Mouse (Mus musculus) cerebellum, adult 2 months (tissue): ENCODE measurements around the gene Peli2. TPM values are rescaled to one million over a fixed set of nuclear protein-coding genes. Genes with fewer than 3 reads are reported as not detected.
A peak's percentile ranks its signal among the peaks of the same experiment; 100 is the strongest.

Experiments used
- DNase-seq, 2 experiments: peaks; one replicate each; pipeline ENCODE4 v3.0.0; 2021
- H3K27ac ChIP-seq: fragments of 200-500 bp; 2 replicates; pipeline ENCODE4 v1.5.1; 2012; ENCODE audit warnings: low read length, control low read depth, inconsistent platforms; ENCODE audit not compliant: insufficient read depth
- H3K27me3 ChIP-seq: fragments of 200-500 bp; 2 replicates; pipeline ENCODE4 v1.6.1; 2012; ENCODE audit warnings: inconsistent platforms, mild to moderate bottlenecking, low read length, moderate library complexity; ENCODE audit not compliant: control insufficient read depth, insufficient read depth
- H3K4me1 ChIP-seq: fragments of 200-500 bp; 2 replicates; pipeline ENCODE4 v1.6.1; 2011; ENCODE audit warnings: low read length; ENCODE audit not compliant: control insufficient read depth, insufficient read depth
- H3K4me3 ChIP-seq: fragments of 200-500 bp; replicated peaks from 2 replicates; pipeline ENCODE3; 2011; ENCODE audit warnings: mild to moderate bottlenecking, low read depth, low read length, control low read depth; ENCODE audit not compliant: insufficient read depth
- CTCF ChIP-seq: fragments of 200-500 bp; IDR thresholded peaks from 2 replicates; pipeline ENCODE4 v1.5.1; 2011; ENCODE audit warnings: low read depth, mild to moderate bottlenecking, control low read depth, low read length, moderate library complexity, borderline replicate concordance; ENCODE audit not compliant: insufficient read depth
- POLR2A ChIP-seq: fragments of 200-500 bp; IDR thresholded peaks from 2 replicates; pipeline ENCODE4 v1.6.1; 2011; ENCODE audit warnings: low read length, control low read depth, borderline replicate concordance; ENCODE audit not compliant: insufficient read depth
- WGBS: fragments of 180-500 bp; shearing (Covaris S2); methylation state at CpG from one replicate; pipeline ENCODE4 v1.1.7; 2018; 5-methylcytosine and 5-hydroxymethylcytosine counted together
- polyA plus RNA-seq: library from polyadenylated mRNA; depleted of rRNA; stranded (reverse); fragments of >200 nt; gene quantifications from 2 replicates; pipeline ENCODE4 v1.2.3, GENCODE M21; 2012

Peli2 gene
- polyA plus RNA-seq, 1 experiment, result 28.5 TPM

DNA sequence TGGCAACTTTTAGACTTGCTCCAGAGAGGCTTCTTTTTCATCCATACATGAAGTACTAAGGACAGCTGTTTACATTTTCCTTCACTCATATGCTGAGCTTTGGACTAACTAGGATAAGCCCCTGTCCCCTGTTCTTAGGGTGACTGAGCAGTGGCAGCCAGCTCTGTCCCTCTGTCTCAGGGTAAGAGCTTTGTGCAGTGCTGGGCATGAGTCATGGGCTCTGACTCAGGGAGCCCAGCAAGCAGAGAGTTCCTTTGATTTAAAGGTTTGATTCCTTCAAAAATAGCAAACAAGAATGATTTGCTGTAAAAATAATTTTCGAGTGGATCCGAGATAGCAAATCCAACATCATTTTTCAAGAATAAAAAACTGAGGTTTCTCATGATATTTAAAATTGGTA lies 128.8 kb downstream of the Peli2 start:
- no peaks in the 10 kb centered on the region for H3K27me3 ChIP-seq
- no peak for TF ChIP-seq CTCF
- no peak for TF ChIP-seq POLR2A
- peaks cover 5% of the 10 kb centered on the region for H3K4me1 ChIP-seq
- no peak overlapping the region for H3K27ac ChIP-seq
- no peak for DNase-seq
- no peak overlapping the region for H3K4me3 ChIP-seq
- 89% methylated on average over 2 of the region's 2 CpGs for WGBS

DNA sequence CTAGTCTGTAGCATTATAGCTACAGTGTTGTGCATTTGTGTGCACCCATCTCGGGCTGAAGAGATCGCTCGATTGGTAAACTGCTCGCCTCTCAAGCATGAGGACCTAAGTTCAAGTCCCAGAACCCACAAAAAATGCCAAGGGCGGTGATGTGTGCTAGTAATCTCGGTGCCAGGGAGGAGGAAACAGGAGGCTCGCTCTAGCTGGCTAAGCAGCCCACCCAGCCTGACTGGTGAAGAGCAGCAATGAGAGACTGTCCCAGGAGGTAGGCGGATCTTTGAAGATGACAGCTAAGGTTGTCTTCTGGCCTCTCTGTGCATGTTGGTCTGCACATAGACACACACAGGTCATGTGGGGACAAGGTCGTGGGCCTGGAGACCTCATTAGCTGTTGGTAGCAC lies 129.3 kb downstream of the Peli2 start:
- Histone ChIP-seq H3K27me3 (no peaks in the 10 kb centered on the region), H3K4me3 (no peak overlapping the region), H3K4me1 (peaks cover 9% of the 10 kb centered on the region), H3K27ac (no peak overlapping the region)
- DNase-seq, result no peak
- WGBS, result 86% methylated on average over 9 of the region's 9 CpGs
- TF ChIP-seq CTCF (no peak), POLR2A (no peak)

DNA sequence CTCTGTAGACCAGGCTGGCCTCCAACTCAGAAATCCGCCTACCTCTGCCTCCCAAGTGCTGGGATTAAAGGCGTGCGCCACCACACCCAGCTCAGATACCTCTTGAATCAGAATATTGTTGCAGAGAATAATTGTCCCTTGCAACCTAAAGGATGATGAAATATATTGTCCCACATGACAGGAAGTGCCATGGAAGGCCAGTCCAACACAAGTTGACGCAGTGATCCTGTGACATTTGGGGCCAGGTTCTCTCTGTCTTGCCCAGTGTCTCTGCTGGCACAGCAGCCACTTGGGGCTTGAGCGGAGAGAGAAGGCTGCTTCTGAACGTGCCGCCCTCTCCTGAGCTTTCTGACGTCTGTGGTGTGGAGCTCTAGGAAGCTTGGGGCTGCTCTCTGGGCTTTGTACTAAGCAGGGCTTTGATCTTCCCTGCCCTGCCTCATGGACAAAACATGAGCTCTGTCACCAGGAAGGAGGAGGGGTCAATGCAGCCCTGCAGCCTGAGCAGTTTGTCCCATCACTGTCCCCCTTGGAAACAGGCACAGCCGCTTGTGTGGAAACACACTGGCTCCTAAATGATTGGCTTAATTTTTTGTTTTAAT lies 130.9 kb downstream of the Peli2 start:
- TF ChIP-seq POLR2A, result no peak
- TF ChIP-seq CTCF, result no peak
- Histone ChIP-seq H3K27me3 (no peaks in the 10 kb centered on the region), H3K4me3 (no peak overlapping the region), H3K27ac (no peak overlapping the region), H3K4me1 (peaks cover 4% of the 10 kb centered on the region)
- WGBS, result 74% methylated on average over 9 of the region's 9 CpGs
- no peak for DNase-seq

- WGBS, result 82% methylated on average over 10 of the region's 10 CpGs
- no peaks in the 10 kb centered on the region for H3K27me3 ChIP-seq
- H3K4me1 ChIP-seq, result peaks cover 8% of the 10 kb centered on the region
- H3K27ac ChIP-seq, result no peak overlapping the region
- TF ChIP-seq POLR2A (no peak), CTCF (no peak)
- no peak for DNase-seq
- no peak overlapping the region for H3K4me3 ChIP-seq
These were observed 132.6 kb downstream of the Peli2 start for GRCm38 (mm10) chr14:48253183-48253582.

GRCm38 (mm10) chr14:48254696-48255095 lies 134.1 kb downstream of the Peli2 start:
- DNase-seq, result peak; percentile 18 to 29
- peaks cover 11% of the 10 kb centered on the region for H3K4me1 ChIP-seq
- no peak overlapping the region for H3K4me3 ChIP-seq
- WGBS, result 32% methylated on average over 8 of the region's 8 CpGs
- no peak overlapping the region for H3K27ac ChIP-seq
- no peaks in the 10 kb centered on the region for H3K27me3 ChIP-seq
- TF ChIP-seq CTCF (no peak), POLR2A (no peak)

GRCm38 (mm10) chr14:48255290-48255689 lies 134.7 kb downstream of the Peli2 start:
- H3K4me3 ChIP-seq, result no peak overlapping the region
- no peak for DNase-seq
- H3K27ac ChIP-seq, result no peak overlapping the region
- H3K4me1 ChIP-seq, result peaks cover 11% of the 10 kb centered on the region
- no peaks in the 10 kb centered on the region for H3K27me3 ChIP-seq
- 49% methylated on average over 5 of the region's 5 CpGs for WGBS
- no peak for TF ChIP-seq POLR2A
- TF ChIP-seq CTCF, result no peak

- H3K4me1 ChIP-seq, result peaks cover 11% of the 10 kb centered on the region
- H3K27me3 ChIP-seq, result no peaks in the 10 kb centered on the region
- DNase-seq, result peak; percentile 68 to 82
- WGBS, result 12% methylated on average over 7 of the region's 7 CpGs
- H3K4me3 ChIP-seq, result peak overlapping the region; percentile 30
- H3K27ac ChIP-seq, result no peak overlapping the region
- TF ChIP-seq POLR2A (no peak), CTCF (no peak)
These were observed 137.1 kb downstream of the Peli2 start for GRCm38 (mm10) chr14:48257759-48258158.

DNA sequence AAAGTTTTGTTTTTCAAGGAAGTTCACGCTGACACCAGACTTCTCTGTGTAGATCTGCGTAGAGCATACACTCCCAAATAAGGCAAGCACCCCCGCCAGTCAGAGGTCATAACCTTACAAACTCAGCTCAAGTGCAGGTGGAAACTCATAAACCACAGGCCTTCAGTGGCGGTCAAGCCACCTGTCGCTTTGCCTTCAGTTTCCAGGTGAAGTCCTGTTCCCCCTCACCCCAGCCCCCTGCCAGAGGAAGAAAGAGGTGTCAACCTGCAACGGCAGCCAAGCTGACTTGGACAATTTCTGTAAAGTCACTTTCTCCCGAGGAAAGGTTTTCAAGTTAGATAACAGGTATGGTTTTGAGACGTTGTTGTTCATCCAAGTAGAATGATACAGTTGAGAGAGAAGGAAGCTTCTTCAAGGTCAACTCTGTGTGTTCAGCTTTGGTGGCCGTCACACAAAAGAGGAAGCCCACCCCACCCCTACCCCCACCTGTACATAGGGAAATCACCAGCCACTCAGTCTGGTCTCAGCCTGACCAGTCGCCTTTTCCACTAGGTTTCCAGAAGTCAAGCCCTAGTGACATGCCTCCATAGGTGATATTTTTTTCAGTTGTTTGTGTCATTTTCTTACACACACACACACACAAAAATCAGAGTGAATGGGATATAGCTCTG lies 138.2 kb downstream of the Peli2 start:
- TF ChIP-seq CTCF, result no peak
- TF ChIP-seq POLR2A, result no peak
- H3K27me3 ChIP-seq, result no peaks in the 10 kb centered on the region
- no peak overlapping the region for H3K27ac ChIP-seq
- 90% methylated on average over 10 of the region's 10 CpGs for WGBS
- H3K4me3 ChIP-seq, result no peak overlapping the region
- H3K4me1 ChIP-seq, result peaks cover 11% of the 10 kb centered on the region
- no peak for DNase-seq
